Mouse (Mus musculus) liver, embryonic 15.5 days (tissue): ENCODE measurements around the gene Best1. TPM values are rescaled to one million over a fixed set of nuclear protein-coding genes. Genes with fewer than 3 reads are reported as not detected.
A peak's percentile ranks its signal among the peaks of the same experiment; 100 is the strongest.

Experiments used
- ATAC-seq: fragments of 200-750 bp; cut with Nextera tagmentation; 2 replicates; pipeline ENCODE4 v1.8.0; 2017; ENCODE audit warnings: moderate number of reproducible peaks, mild to moderate bottlenecking, moderate library complexity; ENCODE audit not compliant: insufficient read depth
- H3K27ac ChIP-seq: fragments of 300-500 bp; sonication (generic); replicated peaks from 2 replicates; pipeline ENCODE4 v1.5.1; 2015; ENCODE audit warnings: mild to moderate bottlenecking, inconsistent platforms
- H3K27me3 ChIP-seq: fragments of 300-500 bp; sonication (generic); 2 replicates; pipeline ENCODE4 v1.6.1; 2015; ENCODE audit warnings: mild to moderate bottlenecking, inconsistent platforms
- H3K36me3 ChIP-seq: fragments of 300-500 bp; sonication (generic); replicated peaks from 2 replicates; pipeline ENCODE4 v1.6.1; 2015; ENCODE audit warnings: moderate library complexity, mild to moderate bottlenecking, inconsistent platforms
- H3K4me1 ChIP-seq: fragments of 300-500 bp; sonication (generic); replicated peaks from 2 replicates; pipeline ENCODE4 v1.6.1; 2015; ENCODE audit warnings: inconsistent platforms
- H3K4me2 ChIP-seq: fragments of 300-500 bp; sonication (generic); 2 replicates; pipeline ENCODE4 v1.6.1; 2015; ENCODE audit warnings: moderate library complexity, mild to moderate bottlenecking, inconsistent platforms
- H3K4me3 ChIP-seq: fragments of 300-500 bp; sonication (generic); replicated peaks from 2 replicates; pipeline ENCODE4 v1.5.1; 2015; ENCODE audit warnings: mild to moderate bottlenecking, inconsistent platforms
- H3K9ac ChIP-seq: fragments of 300-500 bp; sonication (generic); 2 replicates; pipeline ENCODE4 v1.6.1; 2015; ENCODE audit warnings: moderate library complexity, mild to moderate bottlenecking, inconsistent platforms
- H3K9me3 ChIP-seq: fragments of 300-500 bp; sonication (generic); replicated peaks from 2 replicates; pipeline ENCODE4 v1.6.1; 2016; ENCODE audit warnings: inconsistent platforms
- WGBS: fragments of 180-500 bp; shearing (Covaris S2); methylation state at CpG from one replicate; pipeline ENCODE4 v1.1.7; 2015; ENCODE audit warnings: mixed read lengths; ENCODE audit not compliant: insufficient replicate concordance; 5-methylcytosine and 5-hydroxymethylcytosine counted together
- polyA plus RNA-seq: library from polyadenylated mRNA; unstranded; fragments of >200 nt; fragmentation: Nextera tagmentation; extraction: Ambion mirVana; gene quantifications from 2 replicates; pipeline ENCODE4 v1.2.1, GENCODE M21; 2015

Gene Best1
- polyA plus RNA-seq, 1 experiment from 2014 or later: 0.12 TPM

DNA sequence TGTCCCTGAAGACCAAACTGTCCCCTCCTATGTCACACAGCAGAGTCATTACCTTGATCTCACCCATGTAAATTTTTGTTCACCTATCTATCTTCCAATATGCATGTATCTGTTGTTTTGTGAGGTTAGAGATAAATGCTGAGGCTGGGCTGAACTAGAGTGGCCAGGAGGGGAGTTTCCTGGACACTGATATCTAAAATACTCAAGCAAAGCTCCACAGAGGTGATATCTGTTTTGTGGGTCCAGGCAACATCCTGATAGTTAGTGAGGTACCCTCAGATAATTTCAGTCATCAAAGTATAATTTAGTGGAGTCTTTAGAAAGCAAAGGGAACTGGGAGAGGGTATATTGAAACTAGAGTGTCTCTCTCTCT, 11.6 kb downstream of the Best1 start:
- H3K4me3 ChIP-seq: 0 out of 2 replicates have a peak overlapping the region, but pooled peaks have one; percentile 17
- H3K9me3 ChIP-seq: no peaks in the 10 kb centered on the region
- peak overlapping the region; percentile 22; the same call in 1 of the 2 replicates for H3K9ac ChIP-seq
- H3K36me3 ChIP-seq: peaks cover 26% of the 10 kb centered on the region
- H3K27me3 ChIP-seq: no peaks in the 10 kb centered on the region
- H3K4me2 ChIP-seq: peak overlapping the region; percentile 51
- peak overlapping the region; percentile 81 for H3K27ac ChIP-seq
- ATAC-seq: peak; percentile 69
- H3K4me1 ChIP-seq: peaks cover 79% of the 10 kb centered on the region

DNA sequence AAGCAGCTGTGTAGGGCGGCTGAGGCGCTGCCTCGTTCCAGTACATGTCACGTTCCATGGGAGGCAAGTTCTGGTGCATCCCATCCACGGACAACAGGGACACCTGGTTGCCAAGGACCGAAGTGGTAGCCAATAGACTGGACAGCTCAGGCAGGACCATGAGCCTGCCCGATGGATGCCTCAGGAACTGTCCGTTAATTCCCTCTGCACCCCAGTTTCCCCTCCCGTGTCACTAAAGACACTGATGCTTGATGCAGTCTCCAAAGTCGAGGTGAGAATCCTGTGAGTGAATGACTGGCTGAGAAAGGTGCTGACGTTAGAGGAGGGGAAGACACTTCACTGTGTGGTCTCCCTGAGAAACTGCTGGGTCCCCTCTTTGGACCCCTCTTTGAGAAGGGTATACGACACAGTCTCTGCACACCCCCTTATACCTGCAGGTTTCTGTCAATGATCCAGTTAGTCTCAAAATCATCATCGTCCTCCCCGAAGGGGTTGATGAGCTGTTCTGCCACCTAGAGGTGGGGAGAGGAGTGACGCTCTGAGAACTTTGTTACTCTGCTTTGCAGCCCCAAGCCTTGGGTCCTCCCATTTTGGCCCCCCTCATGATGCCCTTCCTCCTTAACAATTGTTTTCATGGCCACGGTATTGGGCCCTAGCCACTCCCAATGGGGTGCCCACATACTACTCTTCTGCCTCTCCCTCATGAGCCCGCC, 12.1 kb downstream of the Best1 start:
- Histone ChIP-seq H3K9ac (peak overlapping the region; percentile 22), H3K4me2 (peak overlapping the region; percentile 51), H3K4me3 (0 out of 2 replicates have a peak overlapping the region, but pooled peaks have one; percentile 17), H3K36me3 (peaks cover 32% of the 10 kb centered on the region), H3K27me3 (no peaks in the 10 kb centered on the region), H3K27ac (peak overlapping the region; percentile 81), H3K9me3 (no peaks in the 10 kb centered on the region), H3K4me1 (peaks cover 85% of the 10 kb centered on the region)
- peak; percentile 29 for ATAC-seq
- 48% methylated on average over 17 of the region's 17 CpGs for WGBS

DNA sequence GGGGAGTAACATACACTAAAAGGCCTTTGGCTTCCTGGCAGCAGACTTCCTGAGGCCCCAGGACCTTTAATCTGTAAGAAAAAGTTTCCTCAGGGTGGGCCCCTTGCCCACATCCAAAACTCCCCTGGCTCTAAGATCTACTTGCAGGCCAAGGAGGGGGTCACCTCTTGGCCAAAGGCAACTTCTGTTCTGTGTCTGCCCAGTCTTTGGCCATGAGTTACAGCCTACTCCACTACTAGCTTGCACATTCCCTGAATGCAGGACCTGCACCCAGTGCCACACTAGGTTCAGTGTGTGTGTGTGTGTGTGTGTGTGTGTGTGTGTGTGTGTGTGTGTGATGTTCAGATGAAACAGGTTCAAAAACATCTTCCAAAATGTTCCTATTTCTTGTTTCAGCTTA, 13.8 kb downstream of the Best1 start:
- Histone ChIP-seq H3K4me2 (no peak overlapping the region), H3K9me3 (no peaks in the 10 kb centered on the region), H3K27ac (peak overlapping the region; percentile 99), H3K4me3 (no peak overlapping the region), H3K36me3 (peaks cover 39% of the 10 kb centered on the region), H3K27me3 (no peaks in the 10 kb centered on the region), H3K9ac (no peak overlapping the region), H3K4me1 (peaks cover 80% of the 10 kb centered on the region)
- ATAC-seq: no peak

DNA sequence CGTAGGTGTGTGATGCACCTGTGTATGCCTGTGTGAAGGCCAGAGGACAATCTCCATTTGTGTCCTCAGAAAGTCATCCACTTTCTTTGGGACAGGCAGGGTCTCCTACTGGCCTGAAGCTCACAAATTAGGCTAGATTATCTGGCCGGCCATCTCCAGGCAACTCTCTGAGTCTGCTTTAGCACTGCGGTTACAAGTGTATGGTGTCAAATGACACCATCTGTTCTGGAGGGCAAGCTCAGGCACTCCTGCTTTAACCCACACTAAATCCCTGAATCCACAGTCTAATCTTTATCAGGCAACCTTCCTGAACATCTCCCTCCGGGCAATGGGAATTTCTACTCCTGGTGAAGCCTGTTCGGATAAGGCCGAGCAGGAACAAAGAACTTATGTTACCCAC, 14.2 kb downstream of the Best1 start:
- Histone ChIP-seq H3K9ac (no peak overlapping the region), H3K27me3 (no peaks in the 10 kb centered on the region), H3K9me3 (no peaks in the 10 kb centered on the region), H3K4me1 (peaks cover 78% of the 10 kb centered on the region), H3K36me3 (peaks cover 39% of the 10 kb centered on the region), H3K4me2 (no peak overlapping the region), H3K27ac (peak overlapping the region; percentile 99), H3K4me3 (no peak overlapping the region)
- ATAC-seq: no peak
- WGBS: 37% methylated on average over 6 of the region's 6 CpGs

DNA sequence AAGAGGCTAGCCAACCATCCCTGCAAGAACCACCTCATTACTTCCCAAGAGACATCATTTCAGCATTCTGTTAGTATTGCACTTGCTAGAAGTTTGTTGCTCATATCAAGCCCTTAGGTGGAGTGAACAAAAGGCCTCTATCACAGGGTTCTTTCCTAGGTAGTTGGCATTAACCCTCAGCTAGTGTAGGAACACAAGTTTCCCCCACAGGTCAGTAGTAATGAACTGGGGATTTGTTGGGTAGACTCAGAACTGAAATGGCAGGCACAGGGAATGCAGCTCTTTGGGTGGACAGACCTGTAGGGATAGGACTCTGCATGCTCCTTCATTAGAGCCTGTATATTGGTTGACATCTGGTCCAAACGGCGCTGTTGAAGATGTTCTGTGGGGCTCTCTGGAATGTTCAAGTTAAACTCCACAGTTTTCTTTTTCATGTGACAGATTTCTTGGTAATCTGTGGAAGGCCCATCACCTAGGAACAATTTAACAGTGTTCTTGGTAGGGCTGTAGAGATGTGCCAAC, 15.5 kb downstream of the Best1 start:
- Histone ChIP-seq H3K27me3 (no peaks in the 10 kb centered on the region), H3K4me3 (no peak overlapping the region), H3K27ac (peak overlapping the region; percentile 99), H3K9me3 (no peaks in the 10 kb centered on the region), H3K9ac (no peak overlapping the region), H3K36me3 (peaks cover 39% of the 10 kb centered on the region), H3K4me2 (0 out of 2 replicates have a peak overlapping the region, but pooled peaks have one; percentile 1), H3K4me1 (peaks cover 81% of the 10 kb centered on the region)
- no peak for ATAC-seq
- WGBS: 84% methylated on average over 2 of the region's 2 CpGs

DNA sequence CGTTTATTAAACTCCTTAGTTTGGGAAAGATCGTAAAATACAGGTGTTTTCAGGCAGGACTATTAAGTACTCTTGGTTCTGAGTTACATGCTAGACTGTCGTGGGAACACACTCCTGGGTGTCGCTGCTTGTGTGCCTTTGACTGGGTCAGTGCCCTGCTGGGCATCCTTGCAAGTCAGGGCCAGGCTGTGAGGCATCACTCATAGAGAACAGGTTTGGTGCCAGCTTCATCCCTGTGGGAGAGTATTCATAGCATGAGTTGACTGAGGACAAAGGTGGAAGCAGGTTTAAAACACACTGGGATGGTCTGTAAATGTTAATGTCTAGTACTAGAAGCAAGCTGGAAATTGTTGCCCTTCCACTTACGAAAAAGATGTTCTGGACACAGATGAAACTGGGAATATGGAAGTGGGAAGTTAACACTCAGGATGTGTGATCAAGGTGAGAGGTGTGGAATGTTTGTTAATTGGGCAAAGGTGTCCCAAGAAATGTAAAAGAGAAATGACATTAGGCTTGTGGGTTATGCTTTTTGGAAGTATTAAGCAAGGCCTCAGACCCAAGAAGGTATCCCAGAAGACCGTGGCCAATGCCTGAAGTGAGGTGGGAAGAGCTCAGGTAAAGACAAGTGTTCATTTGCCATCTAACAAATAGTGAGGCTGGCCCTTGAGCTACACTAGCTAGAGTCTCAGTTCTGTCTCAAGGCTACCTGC, 16.1 kb downstream of the Best1 start:
- no peak for ATAC-seq
- Histone ChIP-seq H3K27me3 (no peaks in the 10 kb centered on the region), H3K4me2 (peak overlapping the region; percentile 75), H3K36me3 (peaks cover 39% of the 10 kb centered on the region), H3K9ac (no peak overlapping the region), H3K9me3 (no peaks in the 10 kb centered on the region), H3K4me1 (peaks cover 81% of the 10 kb centered on the region), H3K4me3 (peak overlapping the region; percentile 80; the same call in 1 of the 2 replicates), H3K27ac (peak overlapping the region; percentile 99)
- WGBS: 87% methylated on average over 6 of the region's 6 CpGs

DNA sequence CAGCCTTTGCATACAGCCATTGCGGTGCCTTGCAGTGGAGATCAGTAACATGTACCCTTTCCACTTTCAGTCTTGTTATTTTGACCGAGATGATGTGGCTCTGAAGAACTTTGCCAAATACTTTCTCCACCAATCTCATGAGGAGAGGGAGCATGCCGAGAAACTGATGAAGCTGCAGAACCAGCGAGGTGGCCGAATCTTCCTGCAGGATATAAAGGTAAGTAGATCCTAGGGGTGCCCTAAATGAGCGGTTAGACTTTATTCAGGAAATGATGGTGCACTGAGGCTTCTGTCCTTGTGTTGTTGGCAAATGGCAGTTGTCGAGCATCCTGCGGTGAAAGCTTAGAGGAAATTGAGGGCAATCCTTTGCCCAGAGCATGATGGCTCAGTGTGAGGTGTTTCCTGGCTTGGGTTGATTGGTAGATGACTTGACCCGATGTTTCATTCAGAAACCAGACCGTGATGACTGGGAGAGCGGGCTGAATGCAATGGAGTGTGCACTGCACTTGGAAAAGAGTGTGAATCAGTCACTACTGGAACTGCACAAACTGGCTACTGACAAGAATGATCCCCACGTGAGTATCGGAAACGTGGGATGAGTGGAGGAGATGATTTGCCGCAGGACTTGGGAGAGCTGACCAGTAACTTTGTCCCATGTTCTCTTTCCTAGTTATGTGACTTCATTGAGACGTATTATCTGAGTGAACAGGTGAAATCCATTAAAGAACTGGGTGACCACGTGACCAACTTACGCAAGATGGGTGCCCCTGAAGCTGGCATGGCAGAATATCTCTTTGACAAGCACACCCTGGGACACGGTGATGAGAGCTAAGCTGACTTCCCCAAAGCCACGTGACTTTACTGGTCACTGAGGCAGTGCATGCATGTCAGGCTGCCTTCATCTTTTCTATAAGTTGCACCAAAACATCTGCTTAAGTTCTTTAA, 17.1 kb downstream of the Best1 start:
- Histone ChIP-seq H3K4me2 (peak overlapping the region; percentile 75), H3K36me3 (peaks cover 39% of the 10 kb centered on the region), H3K9ac (peak overlapping the region; percentile 92), H3K27me3 (no peaks in the 10 kb centered on the region), H3K4me3 (peak overlapping the region; percentile 80), H3K9me3 (no peaks in the 10 kb centered on the region), H3K4me1 (peaks cover 80% of the 10 kb centered on the region), H3K27ac (peak overlapping the region; percentile 99)
- ATAC-seq: no peak
- WGBS: 65% methylated on average over 20 of the region's 20 CpGs

DNA sequence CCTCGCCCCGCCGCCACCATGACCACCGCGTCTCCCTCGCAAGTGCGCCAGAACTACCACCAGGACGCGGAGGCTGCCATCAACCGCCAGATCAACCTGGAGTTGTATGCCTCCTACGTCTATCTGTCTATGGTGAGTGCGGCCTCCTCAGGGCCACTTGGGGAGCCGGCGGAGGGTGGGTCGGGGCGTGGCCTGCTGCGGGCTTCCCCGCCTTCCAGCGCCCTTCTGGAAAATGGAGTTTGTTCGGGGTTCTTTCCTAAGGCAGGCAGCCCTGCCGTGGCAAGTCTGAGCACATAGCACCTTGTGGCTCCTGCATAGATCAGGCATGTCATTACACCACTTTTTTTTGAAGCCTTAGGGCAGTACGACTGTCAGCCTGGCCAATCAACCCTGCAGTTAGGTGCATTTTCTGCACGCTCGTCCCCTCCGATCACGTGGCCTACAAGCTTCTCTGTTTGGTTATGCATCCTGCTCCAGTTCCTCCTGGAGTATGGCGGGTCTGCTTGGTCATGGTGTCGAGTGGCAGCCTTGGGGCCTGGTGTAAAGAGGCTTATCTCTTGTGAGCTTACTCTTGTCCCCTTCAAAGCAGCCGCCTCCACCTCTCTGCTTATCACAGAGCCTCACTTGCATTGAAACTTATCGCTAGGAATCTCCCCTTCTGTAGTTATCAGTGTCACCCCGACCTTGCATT, 18.4 kb downstream of the Best1 start:
- H3K27me3 ChIP-seq: no peaks in the 10 kb centered on the region
- peaks cover 39% of the 10 kb centered on the region for H3K36me3 ChIP-seq
- peak; percentile 79 for ATAC-seq
- WGBS: under 1% methylated on average over 31 of the region's 31 CpGs
- peak overlapping the region; percentile 99 for H3K27ac ChIP-seq
- H3K4me2 ChIP-seq: peak overlapping the region; percentile 75
- H3K9ac ChIP-seq: peak overlapping the region; percentile 92
- H3K9me3 ChIP-seq: no peaks in the 10 kb centered on the region
- peak overlapping the region; percentile 80 for H3K4me3 ChIP-seq
- H3K4me1 ChIP-seq: peaks cover 80% of the 10 kb centered on the region

DNA sequence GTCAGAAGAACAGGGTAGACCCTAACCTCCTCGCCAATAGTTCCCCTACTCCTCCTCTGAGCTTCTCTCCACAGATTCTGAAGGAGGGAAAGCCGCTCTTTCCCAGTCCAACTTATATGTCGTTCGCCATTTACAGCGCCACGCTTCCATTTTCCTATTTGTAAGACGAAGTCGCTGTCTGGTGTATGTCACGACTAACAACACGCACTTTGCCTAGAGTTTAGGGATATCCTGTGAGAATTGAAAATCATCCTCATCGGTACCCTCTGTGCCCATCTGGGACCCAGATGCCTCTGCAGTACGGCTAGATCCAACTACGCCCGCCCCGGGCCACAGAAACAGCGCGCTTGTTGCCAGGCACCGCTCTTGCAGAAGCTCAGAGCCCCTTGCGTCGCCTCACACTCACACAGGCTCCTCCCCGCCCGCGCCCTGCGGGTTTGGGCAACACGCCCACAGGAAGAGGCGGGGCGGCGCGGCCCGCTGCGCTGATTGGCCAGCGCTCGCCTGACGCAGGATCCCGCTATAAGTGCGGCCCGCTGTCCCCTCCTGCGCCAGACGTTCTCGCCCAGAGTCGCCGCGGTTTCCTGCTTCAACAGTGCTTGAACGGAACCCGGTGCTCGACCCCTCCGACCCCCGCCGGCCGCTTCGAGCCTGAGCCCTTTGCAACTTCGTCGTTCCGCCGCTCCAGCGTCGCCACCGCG, 19.1 kb downstream of the Best1 start:
- H3K27me3 ChIP-seq: no peaks in the 10 kb centered on the region
- peak; percentile 83 for ATAC-seq
- H3K4me1 ChIP-seq: peaks cover 78% of the 10 kb centered on the region
- under 1% methylated on average over 59 of the region's 59 CpGs for WGBS
- H3K9ac ChIP-seq: peak overlapping the region; percentile 92
- peak overlapping the region; percentile 80 for H3K4me3 ChIP-seq
- peak overlapping the region; percentile 99 for H3K27ac ChIP-seq
- peak overlapping the region; percentile 75 for H3K4me2 ChIP-seq
- peaks cover 37% of the 10 kb centered on the region for H3K36me3 ChIP-seq
- no peaks in the 10 kb centered on the region for H3K9me3 ChIP-seq

DNA sequence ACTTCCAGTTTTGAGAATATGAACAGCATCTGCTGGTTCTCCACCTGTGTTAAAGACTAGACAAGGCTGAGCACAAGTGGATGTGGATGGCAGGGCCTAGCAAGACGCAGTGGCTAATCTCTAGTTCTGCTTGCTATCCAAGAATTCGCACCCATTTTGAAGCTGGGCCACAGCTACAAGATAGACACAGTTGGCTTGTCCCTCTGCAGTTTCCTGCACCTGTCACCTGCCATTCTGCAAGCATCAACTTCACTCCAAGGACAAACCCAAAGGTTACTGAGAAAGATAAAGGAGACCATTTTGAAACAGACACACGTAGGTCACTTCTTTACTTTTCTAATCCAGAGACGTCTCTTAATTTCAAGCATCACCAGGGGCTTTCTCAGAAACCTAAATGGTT, 19.8 kb downstream of the Best1 start:
- H3K4me3 ChIP-seq: peak overlapping the region; percentile 80
- ATAC-seq: no peak
- H3K9me3 ChIP-seq: no peaks in the 10 kb centered on the region
- H3K27ac ChIP-seq: peak overlapping the region; percentile 99
- H3K36me3 ChIP-seq: peaks cover 30% of the 10 kb centered on the region
- H3K4me1 ChIP-seq: peaks cover 78% of the 10 kb centered on the region
- peak overlapping the region; percentile 75 for H3K4me2 ChIP-seq
- WGBS: 49% methylated on average over 4 of the region's 4 CpGs
- no peaks in the 10 kb centered on the region for H3K27me3 ChIP-seq
- H3K9ac ChIP-seq: peak overlapping the region; percentile 73
